Mouse (Mus musculus) liver, embryonic 14.5 days (tissue): ENCODE results near the gene Cars2. TPM values are rescaled to one million over a fixed set of nuclear protein-coding genes. Genes with fewer than 3 reads are reported as not detected.
"Not testable (repeated sequence)": the region's sequence is repeated elsewhere in the genome, so short reads cannot be mapped to it uniquely, and the experiment has no call there.

Experiments
- ATAC-seq: fragments of 200-750 bp; cut with Nextera tagmentation; 2 replicates; pipeline ENCODE4 v1.8.0; 2017; ENCODE audit warnings: moderate number of reproducible peaks, mild to moderate bottlenecking, moderate library complexity; ENCODE audit not compliant: insufficient read depth
- DNase-seq, 3 experiments: peaks; one replicate each; pipeline ENCODE4 v3.0.0-alpha.2; 2012 to 2013; ENCODE audit warnings: low read depth in 3 of 3, low spot score in 3 of 3
- H3K27ac ChIP-seq: fragments of 300-500 bp; sonication (generic); 2 replicates; pipeline ENCODE4 v1.5.1; 2014; ENCODE audit warnings: moderate library complexity, mild to moderate bottlenecking, control low read depth, inconsistent platforms
- H3K27me3 ChIP-seq: fragments of 300-500 bp; sonication (generic); 2 replicates; pipeline ENCODE4 v1.6.1; 2014; ENCODE audit warnings: mild to moderate bottlenecking, low read length, moderate library complexity; ENCODE audit not compliant: control insufficient read depth, insufficient read depth
- H3K36me3 ChIP-seq: fragments of 300-500 bp; sonication (generic); replicated peaks from 2 replicates; pipeline ENCODE4 v1.6.1; 2014; ENCODE audit warnings: low read depth; ENCODE audit not compliant: control insufficient read depth, insufficient read depth
- H3K4me1 ChIP-seq, 2 experiments: fragments of 200-500 bp in 1 of 2; fragments of 300-500 bp in 1 of 2; sonication (generic) in 1 of 2; replicated peaks; 2 replicates each; pipeline ENCODE4 v1.6.1; 2012 to 2014; ENCODE audit warnings: antibody characterized with exemption in 1 of 2, inconsistent platforms in 1 of 2, low read length in 1 of 2; ENCODE audit not compliant: control insufficient read depth in 2 of 2, insufficient read depth in 2 of 2
- H3K4me2 ChIP-seq: fragments of 300-500 bp; sonication (generic); 2 replicates; pipeline ENCODE4 v1.6.1; 2014; ENCODE audit warnings: low read depth, mild to moderate bottlenecking, control low read depth, moderate library complexity
- H3K4me3 ChIP-seq, 2 experiments: fragments of 200-500 bp in 1 of 2; fragments of 300-500 bp in 1 of 2; sonication (generic) in 1 of 2; 2 replicates each; pipeline ENCODE4 v1.5.1; 2012 to 2014; ENCODE audit warnings: low read depth in 2 of 2, low read length in 2 of 2, mild to moderate bottlenecking in 2 of 2, control low read depth in 1 of 2, inconsistent platforms in 1 of 2, moderate library complexity in 1 of 2; ENCODE audit not compliant: insufficient read depth in 1 of 2
- H3K9ac ChIP-seq: fragments of 300-500 bp; sonication (generic); replicated peaks from 2 replicates; pipeline ENCODE4 v1.6.1; 2014; ENCODE audit warnings: mild to moderate bottlenecking, control low read depth, moderate library complexity
- H3K9me3 ChIP-seq: fragments of 300-500 bp; sonication (generic); 2 replicates; pipeline ENCODE4 v1.6.1; 2016; ENCODE audit warnings: low read length, mixed read lengths; ENCODE audit not compliant: control insufficient read depth
- CTCF ChIP-seq: IDR thresholded peaks from 2 replicates; pipeline ENCODE4 v1.5.1; 2016; ENCODE audit warnings: antibody characterized with exemption, low read depth, control low read depth
- EP300 ChIP-seq: IDR thresholded peaks from 2 replicates; pipeline ENCODE4 v1.6.1; 2016; ENCODE audit warnings: antibody characterized with exemption, low read depth
- WGBS: fragments of 180-500 bp; shearing (Covaris S2); extraction: QIAGEN DNeasy Blood & Tissue Kit; methylation state at CpG from one replicate; pipeline ENCODE4 v1.1.7; 2014; ENCODE audit not compliant: insufficient replicate concordance; 5-methylcytosine and 5-hydroxymethylcytosine counted together
- polyA plus RNA-seq, 2 experiments: library from polyadenylated mRNA; depleted of rRNA in 1 of 2; stranded (reverse) in 1 of 2; unstranded in 1 of 2; fragments of >200 nt; fragmentation: Nextera tagmentation in 1 of 2; extraction: Ambion mirVana in 1 of 2; gene quantifications; 2 replicates each; pipeline versions ENCODE4 v1.2.1 to v1.2.3; 2012 to 2014

The Cars2 gene
- polyA plus RNA-seq, 2 experiments = 15.5 to 18.2 TPM

DNA sequence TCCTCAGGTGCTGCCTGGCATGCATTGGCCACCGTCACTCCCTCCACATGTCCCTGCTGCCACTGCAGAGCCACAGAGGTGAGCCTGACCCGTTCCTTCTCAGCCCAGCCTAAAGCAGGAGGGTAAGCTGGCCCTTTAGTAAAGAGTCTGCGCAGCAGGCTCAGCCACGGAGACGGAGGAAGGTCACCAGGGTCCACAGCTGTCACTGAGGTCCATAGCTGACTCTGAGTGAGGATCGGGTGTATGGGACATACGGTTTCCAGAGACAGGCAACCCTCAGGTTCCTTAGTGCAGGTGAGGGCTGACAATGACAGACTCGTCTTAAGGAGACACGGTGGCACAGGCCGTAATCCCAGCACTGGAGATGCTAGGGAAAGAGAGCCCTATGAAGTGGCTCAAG is 21.4 kb upstream of the Cars2 start:
- DNase-seq (no peak), ATAC-seq (no peak)
- H3K27ac ChIP-seq = no peak overlapping the region
- no peak overlapping the region for H3K4me3 ChIP-seq
- no peaks in the 10 kb centered on the region for H3K9me3 ChIP-seq
- H3K27me3 ChIP-seq = no peaks in the 10 kb centered on the region
- H3K36me3 ChIP-seq = no peaks in the 10 kb centered on the region
- 75% methylated on average over 10 of the region's 10 CpGs for WGBS
- H3K4me1 ChIP-seq = 0 out of 4 replicates have a peak, but pooled peaks cover 0 to 3% of the 10 kb centered on the region in 2 experiments
- no peak overlapping the region for H3K9ac ChIP-seq
- no peak overlapping the region for H3K4me2 ChIP-seq
- no peak for TF ChIP-seq EP300
- TF ChIP-seq CTCF = no peak

DNA sequence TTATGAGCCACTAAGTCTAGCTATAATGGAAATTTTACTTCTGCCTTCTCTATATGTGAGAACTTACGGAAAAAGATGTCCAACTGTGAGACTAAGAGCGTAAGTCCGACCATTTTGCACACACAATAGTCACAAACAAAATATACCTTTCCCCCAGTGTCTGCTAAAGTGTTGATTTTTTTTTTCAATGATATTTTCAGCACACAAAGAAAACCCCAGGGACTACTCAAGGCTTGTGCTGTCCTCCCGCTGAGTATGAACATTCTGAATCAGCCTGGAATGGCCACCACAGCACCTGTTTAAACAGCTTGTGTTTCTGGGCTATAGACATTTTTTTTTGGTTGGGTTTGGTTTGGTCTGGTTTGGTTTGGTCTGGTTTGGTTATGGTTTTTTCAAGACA is 20.2 kb upstream of the Cars2 start:
- TF ChIP-seq CTCF (no peak), EP300 (no peak)

DNA sequence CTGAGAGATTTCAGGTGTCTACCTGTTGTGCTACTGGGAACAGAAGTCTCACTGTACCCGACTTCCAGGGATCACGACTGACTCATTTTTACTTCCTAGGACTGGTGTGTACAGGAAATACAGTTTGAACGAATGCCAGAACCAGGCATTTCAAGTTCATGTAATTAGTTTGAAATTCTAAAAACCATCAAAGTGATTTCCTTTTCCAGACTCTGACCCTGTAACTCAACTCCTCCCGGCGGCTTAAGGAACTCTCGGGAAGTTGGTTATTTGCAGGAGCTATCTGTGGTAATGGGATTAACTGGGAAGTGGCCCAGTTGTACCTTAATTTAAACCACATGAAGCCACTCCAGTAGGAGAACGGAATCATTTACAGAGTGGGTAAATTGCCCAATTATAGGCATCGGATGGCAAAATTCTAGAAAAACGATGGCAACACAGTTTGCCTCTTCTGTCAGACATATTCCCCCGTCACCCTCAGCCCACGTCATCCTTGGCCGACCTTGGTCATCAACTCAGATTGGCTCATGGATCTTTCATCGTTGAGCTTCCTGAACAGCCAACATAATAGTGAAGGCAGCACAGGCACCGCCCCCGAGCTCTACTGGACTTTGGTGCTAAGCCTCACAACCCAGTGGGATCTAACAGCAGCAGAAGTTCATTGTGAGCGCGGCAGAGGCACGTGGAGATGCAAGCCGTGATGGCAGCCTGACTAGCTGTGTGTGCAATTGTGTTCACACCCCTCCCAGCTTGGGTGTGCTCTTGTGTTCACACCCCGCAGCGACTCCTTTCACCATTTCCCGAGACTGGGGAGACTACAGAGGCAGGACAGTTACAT is 18.9 kb upstream of the Cars2 start:
- no peak overlapping the region for H3K9ac ChIP-seq
- no peaks in the 10 kb centered on the region; the same call in 1 of the 2 replicates for H3K36me3 ChIP-seq
- H3K9me3 ChIP-seq = no peaks in the 10 kb centered on the region
- H3K27me3 ChIP-seq = no peaks in the 10 kb centered on the region
- no peak overlapping the region for H3K27ac ChIP-seq
- no peak overlapping the region for H3K4me2 ChIP-seq
- TF ChIP-seq EP300 (no peak), CTCF (no peak)
- ATAC-seq (no peak), DNase-seq (no peak)
- no peak overlapping the region for H3K4me3 ChIP-seq
- H3K4me1 ChIP-seq = 0 out of 4 replicates have a peak, but pooled peaks cover 0 to under 1% of the 10 kb centered on the region in 2 experiments
- 76% methylated on average over 22 of the region's 22 CpGs for WGBS

More for the DNA sequence above, 20.2 kb upstream of the Cars2 start:
- H3K9me3 ChIP-seq = no peaks in the 10 kb centered on the region
- DNase-seq (no peak), ATAC-seq (no peak)
- no peaks in the 10 kb centered on the region for H3K27me3 ChIP-seq
- H3K4me3 ChIP-seq = no peak overlapping the region
- H3K36me3 ChIP-seq = no peaks in the 10 kb centered on the region
- no peak overlapping the region for H3K4me2 ChIP-seq
- H3K27ac ChIP-seq = no peak overlapping the region
- WGBS = 85% methylated on average over 4 of the region's 4 CpGs
- H3K4me1 ChIP-seq = 0 out of 4 replicates have a peak, but pooled peaks cover 0 to 3% of the 10 kb centered on the region in 2 experiments
- no peak overlapping the region for H3K9ac ChIP-seq

- H3K4me2 ChIP-seq, H3K9me3 ChIP-seq, DNase-seq, H3K4me1 ChIP-seq, H3K9ac ChIP-seq, H3K4me3 ChIP-seq, H3K27ac ChIP-seq, H3K27me3 ChIP-seq, H3K36me3 ChIP-seq, ATAC-seq: not testable (repeated sequence)
- 75% methylated on average over 2 of the region's 2 CpGs for WGBS
Measured at GRCm38 (mm10) chr8:11568193-11568592, 17.6 kb upstream of the Cars2 start.

DNA sequence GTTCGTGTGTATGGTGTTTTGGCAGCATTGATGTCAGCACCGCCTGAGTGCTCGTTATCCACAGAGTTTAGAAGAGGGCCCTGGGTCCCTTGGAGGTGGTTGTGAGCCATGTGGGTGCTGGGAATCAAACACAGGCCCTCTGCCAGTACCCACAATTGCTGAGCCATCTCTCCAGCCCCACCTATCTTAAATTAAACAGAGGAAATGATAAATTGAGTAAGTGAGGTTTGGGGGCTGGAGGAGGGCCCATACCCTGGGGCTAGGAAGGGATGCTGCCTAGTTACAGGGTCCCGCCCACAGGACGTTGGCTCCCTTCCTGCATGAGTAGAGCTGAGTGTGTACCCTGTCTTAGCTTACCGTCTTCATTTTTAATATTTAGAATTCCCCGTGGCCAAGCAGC is 14.1 kb upstream of the Cars2 start:
- Histone ChIP-seq H3K27me3 (no peaks in the 10 kb centered on the region), H3K27ac (no peak overlapping the region), H3K4me3 (no peak overlapping the region), H3K4me2 (no peak overlapping the region), H3K9ac (no peak overlapping the region), H3K36me3 (peaks cover 19% of the 10 kb centered on the region), H3K4me1 (peaks cover 0 to 4% of the 10 kb centered on the region in 2 experiments; a peak in 2 of 4 replicates), H3K9me3 (no peaks in the 10 kb centered on the region)
- ATAC-seq = no peak
- WGBS = 77% methylated on average over 7 of the region's 7 CpGs
- no peak for DNase-seq
- no peak for TF ChIP-seq EP300
- TF ChIP-seq CTCF = no peak
